Mouse (Mus musculus) testis, adult 2 months (tissue): ENCODE measurements around the gene Rbp1.

ENCODE experiments used
- CTCF ChIP-seq: fragments of 200-500 bp; IDR thresholded peaks from 2 replicates; pipeline ENCODE4 v1.5.1; 2012; ENCODE audit warnings: low read depth, mild to moderate bottlenecking, inconsistent platforms, low read length, moderate library complexity; ENCODE audit not compliant: control insufficient read depth, insufficient read depth, insufficient replicate concordance
- POLR2A ChIP-seq: fragments of 200-500 bp; IDR thresholded peaks from 2 replicates; pipeline ENCODE4 v1.6.1; 2012; ENCODE audit warnings: low read depth, mild to moderate bottlenecking, inconsistent platforms, low read length, moderate library complexity; ENCODE audit not compliant: control insufficient read depth

- TF ChIP-seq CTCF: no peak
- no peak for TF ChIP-seq POLR2A
Observed at GRCm38 (mm10) chr9:98418346-98418745, 4.4 kb upstream of the Rbp1 start.
